Mouse (Mus musculus): ENCODE data around the gene Tmem121b. TPM values are rescaled to one million over a fixed set of nuclear protein-coding genes. Genes with fewer than 3 reads are reported as not detected.

Gene Tmem121b
- polyA plus RNA-seq, 1 experiment, result 0.14 TPM

DNA sequence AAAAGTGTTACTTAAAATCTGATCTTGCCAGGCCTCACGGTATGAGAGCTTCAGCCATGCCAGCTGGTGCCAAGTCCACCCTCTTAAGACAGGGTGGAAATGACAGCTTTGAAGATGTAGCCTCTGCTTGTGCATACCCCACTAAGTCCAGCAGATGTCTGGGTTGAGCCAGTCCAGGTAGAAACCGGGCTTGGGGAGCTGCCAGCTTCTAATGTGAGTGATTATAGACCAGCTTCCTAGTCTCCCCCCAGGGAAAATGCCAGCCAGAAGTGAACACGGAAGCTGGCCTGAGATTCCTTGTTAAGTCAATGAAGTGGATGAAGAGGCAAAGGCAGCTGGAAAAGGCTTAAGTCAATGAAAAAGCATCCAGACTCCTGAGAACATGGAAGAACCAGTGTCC is 2.9 kb upstream of the Tmem121b start:
- Histone ChIP-seq H3K36me3 (ENCODE audit: control insufficient read depth, insufficient read depth, low read length) (no peaks in the 10 kb centered on the region), H3K4me3 (ENCODE audit: extremely low read depth, insufficient read depth, insufficient read length) (no peak overlapping the region), H3K4me1 (ENCODE audit: control insufficient read depth, insufficient read depth, insufficient read length) (peaks cover 15% of the 10 kb centered on the region), H3K27me3 (ENCODE audit: control insufficient read depth, insufficient read depth, low read length) (peaks cover 22% of the 10 kb centered on the region), H3K27ac (ENCODE audit: insufficient read depth, low read length) (no peak overlapping the region)
- no peak for DNase-seq (ENCODE audit: low read depth in 1 of 2, low spot score in 2 of 2)
- 77% methylated on average over 3 of the region's 3 CpGs for WGBS
- TF ChIP-seq POLR2A (IDR thresholded peaks at IDR 0.05; ENCODE audit: low read depth, low read length), result no peak
- no peak for TF ChIP-seq CTCF (IDR thresholded peaks at IDR 0.05; ENCODE audit: extremely low read depth, insufficient read depth, insufficient read length, insufficient replicate concordance)

- 3% methylated on average over 95 of the region's 95 CpGs for WGBS
- H3K4me3 ChIP-seq (ENCODE audit: extremely low read depth, insufficient read depth, insufficient read length), result peak overlapping the region; percentile 34; the same call in 1 of the 2 replicates
- TF ChIP-seq CTCF (IDR thresholded peaks at IDR 0.05; ENCODE audit: extremely low read depth, insufficient read depth, insufficient read length, insufficient replicate concordance) (no peak), POLR2A (IDR thresholded peaks at IDR 0.05; ENCODE audit: low read depth, low read length) (no peak)
- no peak for DNase-seq (ENCODE audit: low read depth in 1 of 2, low spot score in 2 of 2)
- peaks cover 32% of the 10 kb centered on the region for H3K4me1 ChIP-seq (ENCODE audit: control insufficient read depth, insufficient read depth, insufficient read length)
- no peak overlapping the region for H3K27ac ChIP-seq (ENCODE audit: insufficient read depth, low read length)
- H3K27me3 ChIP-seq (ENCODE audit: control insufficient read depth, insufficient read depth, low read length), result peaks cover 22% of the 10 kb centered on the region
- no peaks in the 10 kb centered on the region for H3K36me3 ChIP-seq (ENCODE audit: control insufficient read depth, insufficient read depth, low read length)
Observed at GRCm38 (mm10) chr6:120492499-120493373, 871 bp downstream of the Tmem121b start.

DNA sequence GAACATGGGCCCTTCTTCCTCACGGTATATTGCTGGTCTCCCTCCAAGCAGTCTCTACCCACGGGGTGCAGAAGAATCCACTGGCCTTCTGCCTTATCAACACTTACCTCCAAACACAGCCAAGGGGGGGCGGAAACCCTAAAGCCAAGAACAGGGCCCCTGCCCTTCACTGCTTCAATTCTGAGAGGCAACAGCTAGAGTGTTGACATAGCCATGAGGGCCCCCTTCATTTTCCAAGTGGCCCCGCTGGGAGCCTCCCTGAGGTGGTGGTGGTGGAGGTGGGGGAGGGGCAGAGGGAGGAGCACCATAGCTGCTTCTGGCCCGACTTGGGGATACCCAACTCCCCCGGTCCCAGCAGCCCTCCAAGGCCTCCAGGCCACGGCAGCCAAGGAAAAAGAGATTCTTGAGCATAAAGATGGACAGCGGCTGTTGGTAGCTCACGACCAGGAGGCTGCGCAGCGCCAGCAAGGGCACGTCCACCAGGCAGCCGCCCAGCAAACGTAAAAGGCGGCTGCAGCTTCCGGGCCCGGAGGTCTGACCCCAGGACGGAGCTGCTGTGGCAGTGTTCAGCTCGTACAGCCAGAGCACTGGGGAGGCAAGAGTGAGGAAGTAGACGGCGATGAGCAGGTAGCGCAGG is 1.6 kb downstream of the Tmem121b start:
- Histone ChIP-seq H3K4me3 (ENCODE audit: extremely low read depth, insufficient read depth, insufficient read length) (peak overlapping the region; percentile 34; the same call in 1 of the 2 replicates), H3K4me1 (ENCODE audit: control insufficient read depth, insufficient read depth, insufficient read length) (peaks cover 32% of the 10 kb centered on the region), H3K36me3 (ENCODE audit: control insufficient read depth, insufficient read depth, low read length) (no peaks in the 10 kb centered on the region), H3K27me3 (ENCODE audit: control insufficient read depth, insufficient read depth, low read length) (peaks cover 22% of the 10 kb centered on the region), H3K27ac (ENCODE audit: insufficient read depth, low read length) (no peak overlapping the region)
- 31% methylated on average over 22 of the region's 22 CpGs for WGBS
- DNase-seq (ENCODE audit: low read depth in 1 of 2, low spot score in 2 of 2), result no peak
- TF ChIP-seq CTCF (IDR thresholded peaks at IDR 0.05; ENCODE audit: extremely low read depth, insufficient read depth, insufficient read length, insufficient replicate concordance) (no peak), POLR2A (IDR thresholded peaks at IDR 0.05; ENCODE audit: low read depth, low read length) (no peak)

- H3K36me3 ChIP-seq (ENCODE audit: control insufficient read depth, insufficient read depth, low read length), result no peaks in the 10 kb centered on the region
- H3K4me1 ChIP-seq (ENCODE audit: control insufficient read depth, insufficient read depth, insufficient read length), result peaks cover 32% of the 10 kb centered on the region
- TF ChIP-seq CTCF (IDR thresholded peaks at IDR 0.05; ENCODE audit: extremely low read depth, insufficient read depth, insufficient read length, insufficient replicate concordance) (no peak), POLR2A (IDR thresholded peaks at IDR 0.05; ENCODE audit: low read depth, low read length) (no peak)
- H3K27me3 ChIP-seq (ENCODE audit: control insufficient read depth, insufficient read depth, low read length), result peaks cover 22% of the 10 kb centered on the region
- 83% methylated on average over 7 of the region's 7 CpGs for WGBS
- H3K4me3 ChIP-seq (ENCODE audit: extremely low read depth, insufficient read depth, insufficient read length), result no peak overlapping the region
- H3K27ac ChIP-seq (ENCODE audit: insufficient read depth, low read length), result no peak overlapping the region
- no peak for DNase-seq (ENCODE audit: low read depth in 1 of 2, low spot score in 2 of 2)
Observed at GRCm38 (mm10) chr6:120491064-120491463, 2.5 kb downstream of the Tmem121b start.

DNA sequence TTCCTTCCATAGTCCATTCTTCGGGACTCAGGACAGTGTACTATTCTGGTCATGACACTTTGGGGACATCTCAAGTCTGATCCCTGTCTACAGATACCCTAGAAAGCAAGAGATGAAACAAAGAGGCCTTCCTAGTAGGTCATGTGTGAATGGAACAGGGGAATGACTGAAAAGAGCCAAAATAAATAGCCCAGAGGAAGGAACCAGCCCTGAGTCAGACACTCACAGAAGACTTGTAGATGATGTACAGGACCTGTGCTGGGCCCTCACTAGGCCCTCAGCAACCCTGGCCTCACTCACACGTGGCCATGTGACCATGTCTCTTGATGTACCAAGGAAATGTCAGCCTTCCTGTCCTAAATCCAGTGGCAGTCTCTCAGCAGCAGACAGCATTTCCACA is 4.1 kb downstream of the Tmem121b start:
- TF ChIP-seq POLR2A (IDR thresholded peaks at IDR 0.05; ENCODE audit: low read depth, low read length) (no peak), CTCF (IDR thresholded peaks at IDR 0.05; ENCODE audit: extremely low read depth, insufficient read depth, insufficient read length, insufficient replicate concordance) (no peak)

GRCm38 (mm10) chr6:120488647-120489046 is 5.0 kb downstream of the Tmem121b start:
- Histone ChIP-seq H3K4me3 (ENCODE audit: extremely low read depth, insufficient read depth, insufficient read length) (no peak overlapping the region), H3K27ac (ENCODE audit: insufficient read depth, low read length) (peak overlapping the region; percentile 35; the same call in 1 of the 2 replicates), H3K4me1 (ENCODE audit: control insufficient read depth, insufficient read depth, insufficient read length) (peaks cover 30% of the 10 kb centered on the region), H3K36me3 (ENCODE audit: control insufficient read depth, insufficient read depth, low read length) (0 out of 2 replicates have a peak, but pooled peaks cover 4% of the 10 kb centered on the region), H3K27me3 (ENCODE audit: control insufficient read depth, insufficient read depth, low read length) (peaks cover 17% of the 10 kb centered on the region)
- TF ChIP-seq POLR2A (IDR thresholded peaks at IDR 0.05; ENCODE audit: low read depth, low read length) (no peak), CTCF (IDR thresholded peaks at IDR 0.05; ENCODE audit: extremely low read depth, insufficient read depth, insufficient read length, insufficient replicate concordance) (no peak)
- WGBS, result 12% methylated on average over 3 of the region's 3 CpGs
- no peak for DNase-seq (ENCODE audit: low read depth in 1 of 2, low spot score in 2 of 2)

More for the DNA sequence above, 4.1 kb downstream of the Tmem121b start:
- no peak for DNase-seq (ENCODE audit: low read depth in 1 of 2, low spot score in 2 of 2)
- H3K27me3 ChIP-seq (ENCODE audit: control insufficient read depth, insufficient read depth, low read length), result peaks cover 22% of the 10 kb centered on the region
- peaks cover 35% of the 10 kb centered on the region for H3K4me1 ChIP-seq (ENCODE audit: control insufficient read depth, insufficient read depth, insufficient read length)
- no peaks in the 10 kb centered on the region for H3K36me3 ChIP-seq (ENCODE audit: control insufficient read depth, insufficient read depth, low read length)
- 46% methylated on average over 2 of the region's 2 CpGs for WGBS
- H3K4me3 ChIP-seq (ENCODE audit: extremely low read depth, insufficient read depth, insufficient read length), result no peak overlapping the region
- H3K27ac ChIP-seq (ENCODE audit: insufficient read depth, low read length), result peak overlapping the region; percentile 14; the same call in 1 of the 2 replicates
